Mouse (Mus musculus) hindbrain, postnatal 0 days (tissue): ENCODE results near the gene Gins3. TPM values are rescaled to one million over a fixed set of nuclear protein-coding genes. Genes with fewer than 3 reads are reported as not detected.
A peak's percentile ranks its signal among the peaks of the same experiment; 100 is the strongest.

Source experiments
- ATAC-seq: fragments of 200-750 bp; cut with Nextera tagmentation; 2 replicates; pipeline ENCODE4 v1.8.0; 2017; ENCODE audit warnings: mild to moderate bottlenecking, moderate TSS enrichment, moderate library complexity
- DNase-seq: peaks from one replicate; pipeline ENCODE4 v3.0.0-alpha.2; 2015; ENCODE audit warnings: low spot score
- H3K27ac ChIP-seq: fragments of 300-500 bp; sonication (generic); 2 replicates; pipeline ENCODE4 v1.5.1; 2014; ENCODE audit warnings: mild to moderate bottlenecking
- H3K27me3 ChIP-seq: fragments of 300-500 bp; sonication (generic); 2 replicates; pipeline ENCODE4 v1.6.1; 2014; ENCODE audit warnings: low read length, mixed read lengths; ENCODE audit not compliant: insufficient read depth
- H3K36me3 ChIP-seq: fragments of 300-500 bp; sonication (generic); 2 replicates; pipeline ENCODE4 v1.6.1; 2014; ENCODE audit warnings: low read length, mixed read lengths; ENCODE audit not compliant: insufficient read depth
- H3K4me1 ChIP-seq: fragments of 300-500 bp; sonication (generic); 2 replicates; pipeline ENCODE4 v1.6.1; 2014; ENCODE audit warnings: antibody characterized with exemption, low read length, mixed read lengths; ENCODE audit not compliant: insufficient read depth
- H3K4me2 ChIP-seq: fragments of 300-500 bp; sonication (generic); 2 replicates; pipeline ENCODE4 v1.6.1; 2014; ENCODE audit warnings: low read depth, mild to moderate bottlenecking, low read length, moderate library complexity, mixed read lengths
- H3K4me3 ChIP-seq: fragments of 300-500 bp; sonication (generic); 2 replicates; pipeline ENCODE4 v1.5.1; 2014; ENCODE audit warnings: low read length
- H3K9ac ChIP-seq: fragments of 300-500 bp; sonication (generic); replicated peaks from 2 replicates; pipeline ENCODE4 v1.6.1; 2014; ENCODE audit warnings: mild to moderate bottlenecking, low read length, moderate library complexity, mixed read lengths
- H3K9me3 ChIP-seq: fragments of 300-500 bp; sonication (generic); 2 replicates; pipeline ENCODE4 v1.6.1; 2016; ENCODE audit warnings: low read length, mixed read lengths
- CTCF ChIP-seq: IDR thresholded peaks from 2 replicates; pipeline ENCODE4 v1.5.1; 2016; ENCODE audit warnings: antibody characterized with exemption, control low read depth, low read depth
- WGBS: fragments of 180-500 bp; shearing (Covaris S2); extraction: QIAGEN DNeasy Blood & Tissue Kit; methylation state at CpG from one replicate; pipeline ENCODE4 v1.1.7; 2014; 5-methylcytosine and 5-hydroxymethylcytosine counted together
- polyA plus RNA-seq: library from polyadenylated mRNA; unstranded; fragments of >200 nt; fragmentation: Nextera tagmentation; extraction: Ambion mirVana; gene quantifications from 2 replicates; pipeline ENCODE4 v1.2.1, GENCODE M21; 2015
- total RNA-seq: library from RNA; depleted of rRNA; stranded (reverse); fragments of >200 nt; gene quantifications from 2 replicates; pipeline ENCODE4 v1.2.3, GENCODE M21; 2014

The Gins3 gene
- total and polyA plus RNA-seq, 2 experiments from 2014 or later: 4.4 to 5.1 TPM

GRCm38 (mm10) chr8:95609406-95609805 lies 23.8 kb upstream of the Gins3 start:
- no peaks in the 10 kb centered on the region for H3K4me1 ChIP-seq
- ATAC-seq: no peak

GRCm38 (mm10) chr8:95610749-95611148 lies 22.5 kb upstream of the Gins3 start:
- no peak for TF ChIP-seq CTCF
- ATAC-seq (no peak), DNase-seq (no peak)
- H3K27me3 ChIP-seq: no peaks in the 10 kb centered on the region
- no peak overlapping the region for H3K9ac ChIP-seq
- no peak overlapping the region for H3K4me3 ChIP-seq
- H3K4me1 ChIP-seq: no peaks in the 10 kb centered on the region
- no peak overlapping the region for H3K4me2 ChIP-seq
- no peak overlapping the region for H3K27ac ChIP-seq
- no peaks in the 10 kb centered on the region for H3K9me3 ChIP-seq
- 85% methylated on average over 14 of the region's 14 CpGs for WGBS
- H3K36me3 ChIP-seq: no peaks in the 10 kb centered on the region

More at GRCm38 (mm10) chr8:95609406-95609805, 23.8 kb upstream of the Gins3 start:
- no peak overlapping the region for H3K27ac ChIP-seq
- no peak for TF ChIP-seq CTCF
- H3K4me3 ChIP-seq: no peak overlapping the region
- no peaks in the 10 kb centered on the region for H3K36me3 ChIP-seq
- H3K9ac ChIP-seq: no peak overlapping the region
- no peaks in the 10 kb centered on the region for H3K9me3 ChIP-seq
- no peak for DNase-seq
- no peak overlapping the region for H3K4me2 ChIP-seq
- no peaks in the 10 kb centered on the region for H3K27me3 ChIP-seq
- WGBS: 84% methylated on average over 5 of the region's 5 CpGs

GRCm38 (mm10) chr8:95611769-95612168 lies 21.5 kb upstream of the Gins3 start:
- H3K4me2 ChIP-seq: no peak overlapping the region
- H3K36me3 ChIP-seq: no peaks in the 10 kb centered on the region
- ATAC-seq (no peak), DNase-seq (no peak)
- H3K27ac ChIP-seq: no peak overlapping the region
- WGBS: 76% methylated on average over 5 of the region's 5 CpGs
- no peak overlapping the region for H3K4me3 ChIP-seq
- no peak overlapping the region for H3K9ac ChIP-seq
- no peaks in the 10 kb centered on the region for H3K9me3 ChIP-seq
- H3K27me3 ChIP-seq: no peaks in the 10 kb centered on the region
- no peaks in the 10 kb centered on the region for H3K4me1 ChIP-seq
- TF ChIP-seq CTCF: no peak

GRCm38 (mm10) chr8:95616383-95616782 lies 16.9 kb upstream of the Gins3 start:
- no peaks in the 10 kb centered on the region for H3K9me3 ChIP-seq
- no peaks in the 10 kb centered on the region for H3K27me3 ChIP-seq
- H3K4me2 ChIP-seq: no peak overlapping the region
- H3K27ac ChIP-seq: no peak overlapping the region
- WGBS: 89% methylated on average over 7 of the region's 7 CpGs
- H3K4me1 ChIP-seq: no peaks in the 10 kb centered on the region
- H3K9ac ChIP-seq: no peak overlapping the region
- TF ChIP-seq CTCF: no peak
- no peak for ATAC-seq
- H3K4me3 ChIP-seq: no peak overlapping the region
- H3K36me3 ChIP-seq: no peaks in the 10 kb centered on the region
- DNase-seq: no peak

GRCm38 (mm10) chr8:95620046-95620445 lies 13.2 kb upstream of the Gins3 start:
- H3K4me3 ChIP-seq: no peak overlapping the region
- H3K4me2 ChIP-seq: no peak overlapping the region
- H3K36me3 ChIP-seq: no peaks in the 10 kb centered on the region
- DNase-seq: no peak
- no peak overlapping the region for H3K27ac ChIP-seq
- H3K27me3 ChIP-seq: no peaks in the 10 kb centered on the region
- no peaks in the 10 kb centered on the region for H3K9me3 ChIP-seq
- H3K4me1 ChIP-seq: no peaks in the 10 kb centered on the region
- no peak for ATAC-seq
- no peak for TF ChIP-seq CTCF
- no peak overlapping the region for H3K9ac ChIP-seq
- WGBS: 92% methylated on average over 2 of the region's 2 CpGs

- no peak for TF ChIP-seq CTCF
- ATAC-seq (no peak), DNase-seq (no peak)
- Histone ChIP-seq H3K4me2 (no peak overlapping the region), H3K9me3 (no peaks in the 10 kb centered on the region), H3K4me3 (no peak overlapping the region), H3K27me3 (no peaks in the 10 kb centered on the region), H3K27ac (no peak overlapping the region), H3K4me1 (no peaks in the 10 kb centered on the region), H3K36me3 (no peaks in the 10 kb centered on the region), H3K9ac (no peak overlapping the region)
- 85% methylated on average over 2 of the region's 2 CpGs for WGBS
Observed at GRCm38 (mm10) chr8:95624833-95625232, 8.4 kb upstream of the Gins3 start.

GRCm38 (mm10) chr8:95632840-95633239 lies 413 bp upstream of the Gins3 start:
- Histone ChIP-seq H3K36me3 (no peaks in the 10 kb centered on the region), H3K4me2 (peak overlapping the region; percentile 78), H3K9me3 (no peaks in the 10 kb centered on the region), H3K4me3 (peak overlapping the region; percentile 66; the same call in 1 of the 2 replicates), H3K4me1 (no peaks in the 10 kb centered on the region), H3K9ac (no peak overlapping the region), H3K27ac (no peak overlapping the region), H3K27me3 (no peaks in the 10 kb centered on the region)
- DNase-seq (no peak), ATAC-seq (peak; percentile 31)
- TF ChIP-seq CTCF: no peak
- WGBS: 79% methylated on average over 6 of the region's 6 CpGs
